Mouse (Mus musculus) kidney, adult 2 months (tissue): ENCODE results near the gene Pgghg.

ENCODE experiments used
- CTCF ChIP-seq: fragments of 200-500 bp; conservative IDR thresholded peaks from 2 replicates; pipeline ENCODE4 v1.5.1; 2011; ENCODE audit warnings: low read depth, mild to moderate bottlenecking, control low read depth, low read length, moderate library complexity, mixed read lengths; ENCODE audit not compliant: insufficient read depth, insufficient read length
- POLR2A ChIP-seq: fragments of 200-500 bp; IDR thresholded peaks from one replicate; pipeline ENCODE4 v1.6.1; 2011; ENCODE audit warnings: low read depth, low read length, control low read depth

GRCm38 (mm10) chr7:140907131-140907530, 34.1 kb upstream of the Pgghg start:
- no peak for TF ChIP-seq POLR2A
- no peak for TF ChIP-seq CTCF
